Mouse (Mus musculus) lung, embryonic 14.5 days (tissue): ENCODE measurements at regions not wholly inside any gene's neighbourhood (a gene's known extent, or its start where the extent isn't known, plus 50 kb on each side); places are given as distances from the start of the nearest gene placed in this dataset.

ENCODE experiments used
- ATAC-seq: fragments of 200-750 bp; cut with Nextera tagmentation; 2 replicates; pipeline ENCODE4 v1.8.0; 2017; ENCODE audit warnings: mild to moderate bottlenecking, moderate TSS enrichment, moderate library complexity; ENCODE audit not compliant: insufficient read depth
- DNase-seq: peaks from one replicate; pipeline ENCODE4 v3.0.0-alpha.2; 2015
- H3K27ac ChIP-seq: fragments of 300-500 bp; sonication (generic); 2 replicates; pipeline ENCODE4 v1.5.1; 2014; ENCODE audit warnings: low read depth, mild to moderate bottlenecking, moderate library complexity
- H3K27me3 ChIP-seq: fragments of 300-500 bp; sonication (generic); 2 replicates; pipeline ENCODE4 v1.6.1; 2014; ENCODE audit warnings: low read length, control low read depth; ENCODE audit not compliant: insufficient read depth
- H3K36me3 ChIP-seq: fragments of 300-500 bp; sonication (generic); 2 replicates; pipeline ENCODE4 v1.6.1; 2014; ENCODE audit warnings: control low read depth; ENCODE audit not compliant: insufficient read depth
- H3K4me1 ChIP-seq: fragments of 300-500 bp; sonication (generic); 2 replicates; pipeline ENCODE4 v1.6.1; 2014; ENCODE audit warnings: antibody characterized with exemption, control low read depth; ENCODE audit not compliant: insufficient read depth
- H3K4me2 ChIP-seq: fragments of 300-500 bp; sonication (generic); 2 replicates; pipeline ENCODE4 v1.6.1; 2014; ENCODE audit warnings: mild to moderate bottlenecking
- H3K4me3 ChIP-seq: fragments of 300-500 bp; sonication (generic); 2 replicates; pipeline ENCODE4 v1.5.1; 2014; ENCODE audit warnings: low read depth, low read length
- H3K9ac ChIP-seq: fragments of 300-500 bp; sonication (generic); 2 replicates; pipeline ENCODE4 v1.6.1; 2014
- H3K9me3 ChIP-seq: fragments of 300-500 bp; sonication (generic); 2 replicates; pipeline ENCODE4 v1.6.1; 2016; ENCODE audit warnings: low read depth, low read length, control low read depth
- CTCF ChIP-seq: IDR thresholded peaks from 2 replicates; pipeline ENCODE4 v1.5.1; 2016; ENCODE audit warnings: antibody characterized with exemption, low read depth
- WGBS: fragments of 180-500 bp; shearing (Covaris S2); extraction: QIAGEN DNeasy Blood & Tissue Kit; methylation state at CpG from one replicate; pipeline ENCODE4 v1.1.7; 2014; 5-methylcytosine and 5-hydroxymethylcytosine counted together

DNA sequence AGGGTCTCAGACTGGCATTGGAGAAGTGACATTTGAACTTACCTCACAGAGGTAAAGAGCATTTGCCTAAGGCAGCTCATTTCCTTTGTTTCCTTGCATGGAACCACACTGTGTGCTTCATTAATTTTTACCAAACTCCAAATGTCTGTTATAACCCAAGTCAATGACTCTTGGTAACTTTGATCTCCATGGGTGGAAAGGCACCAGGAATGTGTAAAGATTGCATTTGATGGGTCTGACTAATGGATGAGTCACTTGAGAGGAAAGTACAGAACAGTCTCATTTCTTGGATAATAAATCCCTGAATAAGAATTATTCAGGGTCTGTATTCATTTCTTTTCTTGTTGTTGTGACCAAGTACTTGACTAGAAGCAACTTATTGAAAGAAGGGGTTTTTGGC is 97.3 kb upstream of the Rab11fip2 start:
- Histone ChIP-seq H3K4me3 (no peak overlapping the region), H3K36me3 (no peaks in the 10 kb centered on the region), H3K4me1 (no peaks in the 10 kb centered on the region), H3K27me3 (no peaks in the 10 kb centered on the region), H3K9me3 (no peaks in the 10 kb centered on the region), H3K4me2 (no peak overlapping the region), H3K27ac (no peak overlapping the region), H3K9ac (no peak overlapping the region)
- no peak for ATAC-seq
- DNase-seq: no peak
- TF ChIP-seq CTCF: no peak

DNA sequence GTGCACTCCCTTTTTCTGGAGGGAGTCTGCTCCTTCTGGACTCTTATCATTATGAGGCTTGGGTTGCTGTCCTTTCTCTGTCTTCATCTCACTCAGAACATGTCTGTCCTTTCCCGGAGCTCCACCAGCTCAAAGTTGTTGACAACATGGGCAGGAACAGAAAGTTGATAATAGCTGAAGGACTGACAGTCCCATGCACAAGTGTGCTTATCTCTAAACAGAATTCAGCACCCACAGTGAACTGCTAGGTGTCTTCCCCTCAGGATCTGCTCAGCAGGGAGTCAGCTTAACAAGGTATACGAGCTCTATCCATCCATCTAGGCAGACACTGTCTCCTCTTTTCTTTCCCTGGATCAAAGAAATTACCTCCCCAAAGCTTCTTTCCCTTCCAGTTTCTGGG is 89.2 kb upstream of the Rab11fip2 start:
- Histone ChIP-seq H3K36me3 (no peaks in the 10 kb centered on the region), H3K27ac (no peak overlapping the region), H3K4me3 (no peak overlapping the region), H3K4me1 (no peaks in the 10 kb centered on the region), H3K9ac (no peak overlapping the region), H3K27me3 (no peaks in the 10 kb centered on the region), H3K4me2 (no peak overlapping the region), H3K9me3 (no peaks in the 10 kb centered on the region)
- TF ChIP-seq CTCF: no peak
- ATAC-seq (no peak), DNase-seq (no peak)
- WGBS: 58% methylated on average over 2 of the region's 2 CpGs

DNA sequence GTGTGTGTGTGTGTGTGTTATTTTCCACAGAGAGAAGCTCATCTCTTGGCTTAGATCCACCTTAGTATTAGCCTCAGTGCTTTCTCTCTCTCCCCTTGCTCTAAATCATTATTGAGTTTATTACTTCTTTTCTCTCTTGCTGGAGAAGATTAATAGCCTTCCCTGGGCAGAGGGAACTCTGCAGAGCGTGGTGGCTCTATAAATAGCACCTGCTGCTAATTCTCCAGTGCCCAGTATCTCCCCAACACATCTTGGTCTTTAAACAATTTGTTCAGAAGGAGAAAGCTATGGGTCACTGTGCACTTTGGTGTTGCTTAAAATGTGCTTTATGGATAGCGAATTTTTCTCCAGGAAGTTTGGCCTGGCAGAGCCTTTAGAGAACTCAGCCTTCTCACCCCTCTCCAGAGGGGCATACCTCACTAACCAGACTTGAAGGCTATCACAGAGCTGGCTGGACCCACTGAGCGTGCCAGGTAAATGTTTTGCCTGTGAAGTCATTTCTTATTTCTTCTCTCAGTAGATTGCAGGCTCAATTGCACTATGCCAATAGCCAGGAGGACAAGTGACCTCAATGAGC is 86.8 kb upstream of the Rab11fip2 start:
- no peak overlapping the region for H3K9ac ChIP-seq
- no peak overlapping the region for H3K4me3 ChIP-seq
- WGBS: 49% methylated on average over 3 of the region's 3 CpGs
- no peaks in the 10 kb centered on the region for H3K27me3 ChIP-seq
- ATAC-seq (no peak), DNase-seq (no peak)
- no peak overlapping the region for H3K4me2 ChIP-seq
- H3K27ac ChIP-seq: no peak overlapping the region
- H3K4me1 ChIP-seq: no peaks in the 10 kb centered on the region
- no peaks in the 10 kb centered on the region for H3K36me3 ChIP-seq
- no peaks in the 10 kb centered on the region for H3K9me3 ChIP-seq
- TF ChIP-seq CTCF: no peak

DNA sequence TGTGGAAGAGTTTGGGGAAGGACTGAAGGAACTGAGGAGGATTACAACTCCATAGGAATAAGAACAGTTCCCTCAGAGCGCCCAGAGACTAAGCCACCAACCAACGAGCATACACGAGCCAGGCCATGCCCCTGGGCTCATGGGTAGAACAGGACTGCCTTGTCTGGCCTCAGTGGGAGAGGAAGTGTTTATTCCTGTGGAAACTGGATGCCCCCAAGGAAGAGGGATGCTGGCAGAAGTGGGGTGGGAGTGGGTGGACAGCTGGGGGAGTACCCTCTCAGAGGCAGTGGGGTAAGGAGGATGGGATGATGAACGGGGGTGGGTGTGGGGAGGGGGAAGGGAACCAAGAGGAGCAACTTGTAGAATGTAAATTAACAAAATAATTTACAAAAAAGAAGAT is 86.3 kb upstream of the Rab11fip2 start:
- Histone ChIP-seq H3K36me3 (no peaks in the 10 kb centered on the region), H3K27me3 (no peaks in the 10 kb centered on the region), H3K4me1 (no peaks in the 10 kb centered on the region), H3K9ac (no peak overlapping the region), H3K4me3 (no peak overlapping the region), H3K27ac (no peak overlapping the region), H3K9me3 (no peaks in the 10 kb centered on the region), H3K4me2 (no peak overlapping the region)
- no peak for DNase-seq
- WGBS: 48% methylated on average over 4 of the region's 4 CpGs
- ATAC-seq: no peak
- TF ChIP-seq CTCF: no peak

DNA sequence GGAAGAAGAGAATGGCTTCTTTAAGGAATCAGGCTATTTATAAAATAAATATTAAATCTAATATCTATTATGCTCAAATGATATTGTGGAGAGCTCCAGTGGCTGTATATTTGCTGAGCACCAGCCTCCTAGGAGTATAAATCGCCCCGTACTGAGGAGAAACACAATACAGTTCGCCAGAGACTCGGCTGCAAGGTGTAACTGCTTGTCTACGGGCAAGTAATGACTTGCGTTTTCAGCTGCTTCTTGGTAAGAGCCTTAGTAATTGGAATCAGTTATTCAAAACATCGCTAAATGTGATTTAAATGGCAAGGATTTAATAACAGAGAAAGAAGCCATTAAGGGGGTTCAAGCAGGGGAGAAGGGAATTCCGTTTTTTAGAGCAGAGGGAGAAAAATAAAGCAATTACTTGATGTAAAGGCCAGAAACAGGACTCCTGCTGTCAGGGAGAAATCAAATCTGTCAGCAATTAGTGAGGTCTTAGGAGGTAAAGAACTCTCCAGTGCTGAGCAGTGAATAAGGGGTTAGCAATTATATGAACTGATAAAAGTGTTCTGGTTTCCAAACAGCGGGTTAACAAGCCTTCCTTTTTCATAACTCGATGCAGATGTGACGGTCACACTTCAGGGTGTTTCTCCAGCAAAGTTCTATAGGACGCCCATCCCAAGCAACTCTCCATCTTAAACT is 72.3 kb upstream of the Rab11fip2 start:
- H3K9ac ChIP-seq: no peak overlapping the region
- DNase-seq: no peak
- no peaks in the 10 kb centered on the region for H3K9me3 ChIP-seq
- ATAC-seq: no peak
- no peak overlapping the region for H3K4me3 ChIP-seq
- no peaks in the 10 kb centered on the region for H3K4me1 ChIP-seq
- no peaks in the 10 kb centered on the region for H3K27me3 ChIP-seq
- H3K27ac ChIP-seq: no peak overlapping the region
- 65% methylated on average over 12 of the region's 12 CpGs for WGBS
- H3K36me3 ChIP-seq: no peaks in the 10 kb centered on the region
- H3K4me2 ChIP-seq: no peak overlapping the region
- no peak for TF ChIP-seq CTCF

DNA sequence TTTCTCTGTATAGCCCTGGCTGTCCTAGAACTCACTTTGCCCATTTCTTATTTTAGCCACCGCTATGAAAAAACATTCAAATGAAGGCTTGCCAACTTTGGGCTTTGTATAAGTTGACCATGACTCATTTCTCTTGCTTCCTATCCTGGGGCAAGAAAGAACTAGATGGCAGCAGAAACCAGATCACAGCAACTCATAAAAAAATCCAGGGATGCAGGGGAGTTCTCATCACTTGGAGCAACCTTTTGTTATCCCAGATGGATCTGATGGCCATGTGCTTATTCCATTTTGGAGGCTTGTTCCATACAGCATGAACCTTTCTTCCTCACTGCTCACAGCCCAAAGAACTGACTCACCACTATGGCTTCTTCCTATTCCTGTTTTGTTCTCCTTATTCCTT is 52.1 kb upstream of the Rab11fip2 start:
- Histone ChIP-seq H3K4me3 (no peak overlapping the region), H3K4me1 (no peaks in the 10 kb centered on the region), H3K9me3 (no peaks in the 10 kb centered on the region), H3K27ac (no peak overlapping the region), H3K27me3 (no peaks in the 10 kb centered on the region), H3K36me3 (no peaks in the 10 kb centered on the region), H3K9ac (no peak overlapping the region), H3K4me2 (no peak overlapping the region)
- WGBS: 80% methylated on average over 1 of the region's 1 CpGs
- DNase-seq (no peak), ATAC-seq (no peak)
- TF ChIP-seq CTCF: no peak
